Mouse (Mus musculus): ENCODE measurements around the gene Tlr9.

Tlr9 gene

GRCm38 (mm10) chr9:106222261-106222851 is at the start of gene Tlr9:
Gene Tlr9, plus strand, starts transcription at chr9:106222598.
- no peak for DNase-seq (ENCODE audit: low read depth, low spot score)

GRCm38 (mm10) chr9:106173363-106173762 is 49.0 kb upstream of the Tlr9 start:
- no peak for DNase-seq (ENCODE audit: low read depth, low spot score)

GRCm38 (mm10) chr9:106175552-106176200 is 46.7 kb upstream of the Tlr9 start:
- no peak for DNase-seq (ENCODE audit: low read depth, low spot score)

GRCm38 (mm10) chr9:106176769-106177168 is 45.6 kb upstream of the Tlr9 start:
- DNase-seq (ENCODE audit: low read depth, low spot score), result no peak

- no peak for DNase-seq (ENCODE audit: low read depth, low spot score)
Measured at GRCm38 (mm10) chr9:106177799-106178198, 44.6 kb upstream of the Tlr9 start.

GRCm38 (mm10) chr9:106179454-106179853 is 42.9 kb upstream of the Tlr9 start:
- no peak for DNase-seq (ENCODE audit: low read depth, low spot score)

GRCm38 (mm10) chr9:106179964-106180363 is 42.4 kb upstream of the Tlr9 start:
- no peak for DNase-seq (ENCODE audit: low read depth, low spot score)

GRCm38 (mm10) chr9:106182146-106182545 is 40.3 kb upstream of the Tlr9 start:
- DNase-seq (ENCODE audit: low read depth, low spot score), result no peak

GRCm38 (mm10) chr9:106183996-106184395 is 38.4 kb upstream of the Tlr9 start:
- DNase-seq (ENCODE audit: low read depth, low spot score), result no peak

GRCm38 (mm10) chr9:106191355-106191754 is 31.0 kb upstream of the Tlr9 start:
- DNase-seq (ENCODE audit: low read depth, low spot score), result no peak

- DNase-seq (ENCODE audit: low read depth, low spot score), result no peak
Measured at GRCm38 (mm10) chr9:106192024-106192423, 30.4 kb upstream of the Tlr9 start.

- DNase-seq (ENCODE audit: low read depth, low spot score), result no peak
Measured at GRCm38 (mm10) chr9:106192998-106193397, 29.4 kb upstream of the Tlr9 start.

GRCm38 (mm10) chr9:106193930-106194807 is 28.2 kb upstream of the Tlr9 start:
- DNase-seq (ENCODE audit: low read depth, low spot score), result no peak

GRCm38 (mm10) chr9:106195693-106196092 is 26.7 kb upstream of the Tlr9 start:
- DNase-seq (ENCODE audit: low read depth, low spot score), result no peak

- no peak for DNase-seq (ENCODE audit: low read depth, low spot score)
Measured at GRCm38 (mm10) chr9:106197081-106197713, 25.2 kb upstream of the Tlr9 start.

- no peak for DNase-seq (ENCODE audit: low read depth, low spot score)
Measured at GRCm38 (mm10) chr9:106197732-106198131, 24.7 kb upstream of the Tlr9 start.

GRCm38 (mm10) chr9:106198962-106199458 is 23.4 kb upstream of the Tlr9 start:
- DNase-seq (ENCODE audit: low read depth, low spot score), result peak; percentile 37

GRCm38 (mm10) chr9:106199535-106200272 is 22.7 kb upstream of the Tlr9 start, which contains the start of gene Ppm1m:
Gene Ppm1m, minus strand, starts transcription at chr9:106199746.
- no peak for DNase-seq (ENCODE audit: low read depth, low spot score)

GRCm38 (mm10) chr9:106201895-106202294 is 20.5 kb upstream of the Tlr9 start:
- DNase-seq (ENCODE audit: low read depth, low spot score), result no peak

GRCm38 (mm10) chr9:106202819-106203636 is 19.4 kb upstream of the Tlr9 start, which contains the start of gene Twf2:
Gene Twf2, plus strand, starts transcription at chr9:106203108.
- DNase-seq (ENCODE audit: low read depth, low spot score), result peak; percentile 87

All from embryo, embryonic 11.5 days (tissue).